Mouse (Mus musculus): ENCODE measurements around the gene Skil. TPM values are rescaled to one million over a fixed set of nuclear protein-coding genes. Genes with fewer than 3 reads are reported as not detected.

Gene Skil
- polyA plus RNA-seq, 1 experiment from 2014 or later = 24.2 TPM

Other genes starting within 250 kb of the Skil start
- gene Gpr160, start 239.1 kb upstream of the Skil start, polyA plus RNA-seq (2016; fragmentation: Nextera tagmentation; extraction: Ambion mirVana) = 0.47 and 0.72 TPM in 2 replicates
- 4.7 and 5.9 TPM in 2 replicates for gene Phc3, start 125.6 kb upstream of the Skil start, polyA plus RNA-seq (2016; fragmentation: Nextera tagmentation; extraction: Ambion mirVana)
- 37.7 and 39.2 TPM in 2 replicates for gene Prkci, start 99.3 kb upstream of the Skil start, polyA plus RNA-seq (2016; fragmentation: Nextera tagmentation; extraction: Ambion mirVana)
- 9.0 TPM in 2 replicates for gene Cldn11, start 54.9 kb downstream of the Skil start, polyA plus RNA-seq (2016; fragmentation: Nextera tagmentation; extraction: Ambion mirVana)
- gene Slc7a14, start 215.3 kb downstream of the Skil start, polyA plus RNA-seq (2016; fragmentation: Nextera tagmentation; extraction: Ambion mirVana) = 0.19 and 0.23 TPM in 2 replicates

All from forebrain, embryonic 10.5 days (tissue).